Mouse (Mus musculus) heart, postnatal 0 days (tissue): ENCODE results near the gene Tas2r121.

ENCODE experiments used
- CTCF ChIP-seq: IDR thresholded peaks from 2 replicates; pipeline ENCODE4 v1.5.1; 2016; ENCODE audit warnings: antibody characterized with exemption, control low read depth, low read depth
- EP300 ChIP-seq: IDR thresholded peaks from 2 replicates; pipeline ENCODE4 v1.6.1; 2016; ENCODE audit warnings: antibody characterized with exemption, low read depth

GRCm38 (mm10) chr6:132750206-132750605, 49.4 kb upstream of the Tas2r121 start:
- TF ChIP-seq CTCF (no peak), EP300 (no peak)
